17 mouse cellular contexts compared by ENCODE assay signal in genomic region chr1:35206834-35207529, GRCm38 (mm10).
"Had no signal": no experiment of that assay in that cellular context is flagged by ENCODE, and none has a peak within 500 bp of the region (broad histone marks: within the 10 kb centered on the region; RNA-seq: fewer than 3 reads in every experiment).

No protein-coding gene starts in this region.

- ATAC-seq: intestine, embryonic 15.5 days; midbrain, embryonic 15.5 days had no signal

- H3K27ac ChIP-seq: intestine, embryonic 15.5 days; left cerebral cortex, adult 2 months; limb, embryonic 10.5 days; liver, embryonic 15.5 days; lung, embryonic 15.5 days; macrophage; midbrain, embryonic 15.5 days; neural tube, embryonic 13.5 days had no signal

- H3K4me1 ChIP-seq: intestine, embryonic 15.5 days; limb, embryonic 10.5 days; liver, embryonic 15.5 days; lung, embryonic 15.5 days; megakaryocyte, embryonic 14.5 days; midbrain, embryonic 15.5 days had no signal

- H3K9ac ChIP-seq: intestine, embryonic 15.5 days; liver, embryonic 15.5 days; lung, embryonic 15.5 days; midbrain, embryonic 15.5 days; neural tube, embryonic 13.5 days had no signal

- H3K27me3 ChIP-seq: intestine, embryonic 15.5 days; liver, embryonic 15.5 days; lung, embryonic 15.5 days; megakaryocyte, embryonic 14.5 days; midbrain, embryonic 15.5 days; neural tube, embryonic 13.5 days had no signal

- H3K9me3 ChIP-seq: intestine, embryonic 15.5 days; limb, embryonic 10.5 days; liver, embryonic 15.5 days; lung, embryonic 15.5 days; midbrain, embryonic 15.5 days had no signal

- H3K4me3 ChIP-seq: intestine, embryonic 15.5 days; left cerebral cortex, adult 2 months; limb, embryonic 10.5 days; liver, embryonic 15.5 days; lung, embryonic 15.5 days; megakaryocyte, embryonic 14.5 days; midbrain, embryonic 15.5 days; neural tube, embryonic 13.5 days had no signal

- H3K36me3 ChIP-seq: intestine, embryonic 15.5 days; limb, embryonic 10.5 days; liver, embryonic 15.5 days; lung, embryonic 15.5 days; midbrain, embryonic 15.5 days; neural tube, embryonic 13.5 days had no signal

- DNase-seq: kidney, adult 9 months; retina, postnatal 1 day; right cerebral cortex, postnatal 4 days; spleen, adult 18-20 months; thymus, adult 18-20 months; thymus, postnatal 14 days had no signal

- H3K4me2 ChIP-seq: intestine, embryonic 15.5 days; liver, embryonic 11.5 days; liver, embryonic 15.5 days; lung, embryonic 15.5 days; midbrain, embryonic 11.5 days; midbrain, embryonic 15.5 days; neural tube, embryonic 13.5 days had no signal
